Mouse (Mus musculus) intestine, embryonic 15.5 days (tissue): ENCODE results near the gene Eef1akmt2. TPM values are rescaled to one million over a fixed set of nuclear protein-coding genes. Genes with fewer than 3 reads are reported as not detected.

ENCODE experiments used
- ATAC-seq: fragments of 200-750 bp; cut with Nextera tagmentation; 2 replicates; pipeline ENCODE4 v1.8.0; 2017; ENCODE audit warnings: moderate TSS enrichment, moderate library complexity
- H3K27ac ChIP-seq: fragments of 300-500 bp; sonication (generic); 2 replicates; pipeline ENCODE4 v1.5.1; 2015; ENCODE audit warnings: mild to moderate bottlenecking, inconsistent platforms
- H3K27me3 ChIP-seq: fragments of 300-500 bp; sonication (generic); replicated peaks from 2 replicates; pipeline ENCODE4 v1.6.1; 2015; ENCODE audit warnings: inconsistent platforms
- H3K36me3 ChIP-seq: fragments of 300-500 bp; sonication (generic); 2 replicates; pipeline ENCODE4 v1.6.1; 2015; ENCODE audit warnings: inconsistent platforms
- H3K4me1 ChIP-seq: fragments of 300-500 bp; sonication (generic); replicated peaks from 2 replicates; pipeline ENCODE4 v1.6.1; 2015; ENCODE audit warnings: inconsistent platforms
- H3K4me2 ChIP-seq: fragments of 300-500 bp; sonication (generic); replicated peaks from 2 replicates; pipeline ENCODE4 v1.6.1; 2015; ENCODE audit warnings: mild to moderate bottlenecking, inconsistent platforms
- H3K4me3 ChIP-seq: fragments of 300-500 bp; sonication (generic); replicated peaks from 2 replicates; pipeline ENCODE4 v1.5.1; 2015; ENCODE audit warnings: inconsistent platforms
- H3K9ac ChIP-seq: fragments of 300-500 bp; sonication (generic); 2 replicates; pipeline ENCODE4 v1.6.1; 2015; ENCODE audit warnings: inconsistent platforms
- H3K9me3 ChIP-seq: fragments of 300-500 bp; sonication (generic); 2 replicates; pipeline ENCODE4 v1.6.1; 2016; ENCODE audit warnings: inconsistent platforms
- WGBS: fragments of 180-500 bp; shearing (Covaris S2); methylation state at CpG from one replicate; pipeline ENCODE4 v1.1.7; 2015; 5-methylcytosine and 5-hydroxymethylcytosine counted together
- polyA plus RNA-seq: library from polyadenylated mRNA; unstranded; fragments of >200 nt; fragmentation: Nextera tagmentation; extraction: Ambion mirVana; gene quantifications from 2 replicates; pipeline ENCODE4 v1.2.1, GENCODE M21; 2015

Gene Eef1akmt2
- polyA plus RNA-seq, 1 experiment from 2014 or later = 64.4 TPM

GRCm38 (mm10) chr7:132815081-132815480 is 37.4 kb downstream of the Eef1akmt2 start:
- no peaks in the 10 kb centered on the region for H3K9me3 ChIP-seq
- no peak overlapping the region for H3K4me2 ChIP-seq
- peaks cover 15% of the 10 kb centered on the region for H3K4me1 ChIP-seq
- H3K9ac ChIP-seq = no peak overlapping the region
- 67% methylated on average over 5 of the region's 5 CpGs for WGBS
- H3K4me3 ChIP-seq = no peak overlapping the region
- no peak for ATAC-seq
- no peak overlapping the region for H3K27ac ChIP-seq
- no peaks in the 10 kb centered on the region for H3K36me3 ChIP-seq
- H3K27me3 ChIP-seq = no peaks in the 10 kb centered on the region

DNA sequence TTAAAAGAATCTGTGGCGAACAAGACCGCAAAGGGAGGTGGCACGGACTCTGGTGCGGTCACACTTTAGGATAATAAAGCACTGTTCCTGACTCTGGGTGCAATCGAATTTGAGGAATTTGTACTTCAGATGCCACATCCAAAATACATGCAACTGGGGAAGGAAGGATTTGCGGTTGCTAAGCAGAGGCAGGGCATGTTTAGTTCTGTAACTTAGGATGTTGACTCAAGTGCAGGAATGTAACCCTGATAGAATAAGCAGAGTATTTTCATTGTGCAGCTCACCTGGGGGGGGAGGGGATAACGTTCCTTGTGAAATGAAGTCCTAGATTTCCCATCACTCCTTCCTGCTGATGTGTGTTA is 38.4 kb downstream of the Eef1akmt2 start:
- 2% methylated on average over 7 of the region's 7 CpGs for whole genome bisulfite sequencing
- Histone ChIP-seq H3K4me2 (peak overlapping the region; percentile 85), H3K27me3 (no peaks in the 10 kb centered on the region), H3K9ac (peak overlapping the region; percentile 81), H3K36me3 (no peaks in the 10 kb centered on the region), H3K27ac (peak overlapping the region; percentile 88; the same call in 1 of the 2 replicates), H3K9me3 (no peaks in the 10 kb centered on the region), H3K4me3 (peak overlapping the region; percentile 68), H3K4me1 (peaks cover 25% of the 10 kb centered on the region)
- no peak; the same call in 1 of the 2 replicates for ATAC-seq

DNA sequence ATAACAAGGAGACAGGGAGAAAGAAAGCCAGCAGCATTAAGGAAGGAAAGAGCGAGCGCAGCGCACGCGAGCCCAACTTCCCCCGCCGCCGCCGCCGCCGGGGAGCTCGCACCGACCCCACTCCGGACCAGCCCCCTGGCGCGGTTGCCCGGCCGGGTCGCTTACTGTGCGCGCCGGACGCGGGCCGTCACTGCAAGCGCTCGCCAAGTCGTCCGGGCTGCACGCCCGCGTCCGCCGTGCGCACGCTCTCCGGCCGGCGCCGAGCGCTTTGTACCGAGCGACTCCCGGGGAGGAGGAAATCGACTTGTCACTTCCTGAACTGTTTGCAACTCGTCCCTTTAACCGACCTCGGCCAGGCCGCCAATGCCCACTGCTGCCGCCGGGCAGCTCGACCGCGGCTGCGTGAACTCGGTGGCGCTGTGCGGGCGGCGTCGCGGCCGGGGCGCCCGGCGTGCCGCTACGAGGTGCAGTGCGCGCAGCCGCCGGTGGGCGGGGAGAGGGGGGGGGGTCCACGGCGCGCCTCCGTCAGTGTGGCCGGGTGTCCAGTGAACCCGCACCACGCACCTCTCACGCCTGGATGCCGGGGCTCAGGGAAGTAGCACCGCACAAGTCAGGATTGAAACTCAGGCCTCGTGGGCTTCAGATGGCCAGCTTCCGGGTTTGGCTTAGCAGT is 38.9 kb downstream of the Eef1akmt2 start, which contains the start of gene Fam53b:
Fam53b (minus strand) TSS at position 471 of the 673 bp plus-strand sequence.
- Histone ChIP-seq H3K4me3 (peak within 1 kb of the TSS; percentile 68), H3K9ac (peak within 1 kb of the TSS; percentile 81), H3K4me1 (peaks cover 31% of the 10 kb centered on the region), H3K4me2 (peak within 1 kb of the TSS; percentile 85), H3K9me3 (no peaks in the 10 kb centered on the region), H3K27ac (peak within 1 kb of the TSS; percentile 88), H3K36me3 (no peaks in the 10 kb centered on the region), H3K27me3 (no peaks in the 10 kb centered on the region)
- ATAC-seq = peak; percentile 72
- under 1% methylated on average over 84 of the region's 85 CpGs for WGBS

DNA sequence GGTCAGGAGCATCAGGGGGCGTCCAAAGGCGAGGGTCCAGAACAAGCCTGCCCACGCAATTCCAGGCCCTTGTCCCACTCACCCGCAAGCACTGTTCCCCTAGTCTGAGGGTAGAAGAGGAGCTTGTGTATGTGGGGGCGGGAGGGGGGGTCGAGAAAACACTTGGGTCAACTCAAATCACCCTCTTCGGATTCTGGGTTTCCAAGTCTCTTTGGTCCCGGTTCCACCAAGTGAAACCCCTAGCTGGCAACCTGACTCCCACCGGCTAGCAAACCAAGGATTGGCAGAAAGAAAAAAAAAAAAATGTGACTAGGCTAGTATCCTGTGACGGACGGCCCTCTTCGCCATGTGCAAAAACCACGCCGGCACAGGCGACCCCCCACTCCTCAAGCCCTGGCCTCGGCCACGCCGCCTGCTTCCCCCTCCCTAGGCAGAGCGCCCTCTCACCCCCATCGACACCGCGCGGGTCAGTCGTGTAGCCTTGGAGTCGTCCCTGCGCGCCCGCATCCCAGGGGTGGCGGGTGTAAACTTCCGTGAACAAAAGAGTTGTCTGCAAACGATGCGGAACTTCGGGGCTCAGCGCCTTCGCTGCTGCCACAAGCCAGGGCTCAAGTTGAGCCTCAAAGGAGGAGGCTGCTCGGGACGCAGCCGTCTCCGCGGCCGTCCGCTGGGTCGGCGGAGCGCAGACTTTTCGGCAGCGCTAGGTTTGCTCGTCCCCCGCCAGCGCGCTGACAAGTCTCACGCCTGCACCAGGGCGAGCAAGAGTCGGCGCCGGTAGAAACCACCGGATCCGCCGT is 39.7 kb downstream of the Eef1akmt2 start:
- under 1% methylated on average over 59 of the region's 59 CpGs for WGBS
- peak; percentile 35 for ATAC-seq
- Histone ChIP-seq H3K4me2 (peak overlapping the region; percentile 85), H3K27me3 (no peaks in the 10 kb centered on the region), H3K9ac (peak overlapping the region; percentile 81), H3K4me3 (peak overlapping the region; percentile 68), H3K4me1 (peaks cover 36% of the 10 kb centered on the region), H3K36me3 (no peaks in the 10 kb centered on the region), H3K9me3 (no peaks in the 10 kb centered on the region), H3K27ac (peak overlapping the region; percentile 88)

GRCm38 (mm10) chr7:132811716-132812618 is 40.5 kb downstream of the Eef1akmt2 start:
- Histone ChIP-seq H3K27ac (peak overlapping the region; percentile 88; the same call in 1 of the 2 replicates), H3K4me1 (peaks cover 44% of the 10 kb centered on the region), H3K9ac (peak overlapping the region; percentile 81), H3K36me3 (no peaks in the 10 kb centered on the region), H3K9me3 (no peaks in the 10 kb centered on the region), H3K4me3 (peak overlapping the region; percentile 68), H3K4me2 (peak overlapping the region; percentile 85), H3K27me3 (no peaks in the 10 kb centered on the region)
- no peak for ATAC-seq
- 16% methylated on average over 23 of the region's 23 CpGs for WGBS

DNA sequence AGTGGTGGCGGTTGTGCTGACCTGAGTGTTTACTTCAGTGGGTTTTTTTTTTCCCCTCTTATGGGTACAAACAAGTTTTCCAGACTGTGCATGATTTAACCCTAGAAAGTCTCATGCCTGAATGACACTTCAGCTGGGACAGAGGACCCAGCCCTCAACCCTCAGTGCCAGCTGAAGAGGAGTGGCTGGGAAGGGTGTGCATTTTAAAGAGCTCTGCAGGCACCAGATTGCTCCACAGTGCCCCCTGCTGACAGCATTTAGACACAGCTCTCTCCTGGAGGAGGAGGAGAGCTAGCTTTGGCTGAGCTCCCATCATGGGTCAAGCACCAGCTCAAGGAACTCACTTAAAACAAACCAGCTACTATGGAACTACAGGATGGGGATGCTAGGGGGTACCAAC is 41.6 kb downstream of the Eef1akmt2 start:
- peak; percentile 41 for ATAC-seq
- Histone ChIP-seq H3K4me2 (peak overlapping the region; percentile 85; the same call in 1 of the 2 replicates), H3K36me3 (no peaks in the 10 kb centered on the region), H3K4me1 (peaks cover 54% of the 10 kb centered on the region), H3K4me3 (no peak overlapping the region), H3K9me3 (no peaks in the 10 kb centered on the region), H3K27me3 (no peaks in the 10 kb centered on the region), H3K27ac (0 out of 2 replicates have a peak overlapping the region, but pooled peaks have one; percentile 49), H3K9ac (no peak overlapping the region)
- 60% methylated on average over 1 of the region's 1 CpGs for WGBS

DNA sequence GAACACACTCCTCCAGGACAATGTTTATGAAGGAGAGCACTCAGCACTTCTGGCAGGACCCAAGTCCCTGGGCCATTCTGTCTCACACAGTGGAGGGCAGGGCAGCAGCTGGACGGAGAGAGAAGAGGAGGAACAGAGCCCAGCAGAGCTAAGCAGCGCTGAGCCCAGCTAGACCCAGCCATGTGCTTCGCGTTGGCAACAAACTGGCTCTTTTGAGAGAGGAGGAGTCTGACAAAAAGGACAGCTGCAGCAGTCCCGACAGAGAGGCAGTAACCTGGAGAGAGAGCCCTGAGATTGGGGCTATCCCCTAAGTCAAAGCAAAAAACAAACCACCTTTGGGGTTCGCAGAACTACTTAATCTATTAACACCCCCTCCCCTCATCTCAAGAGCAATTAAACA is 42.1 kb downstream of the Eef1akmt2 start:
- peaks cover 60% of the 10 kb centered on the region for H3K4me1 ChIP-seq
- H3K4me2 ChIP-seq = peak overlapping the region; percentile 85
- no peaks in the 10 kb centered on the region for H3K36me3 ChIP-seq
- 32% methylated on average over 6 of the region's 6 CpGs for WGBS
- no peak for ATAC-seq
- no peaks in the 10 kb centered on the region for H3K9me3 ChIP-seq
- H3K9ac ChIP-seq = peak overlapping the region; percentile 11; the same call in 1 of the 2 replicates
- H3K4me3 ChIP-seq = no peak overlapping the region
- no peaks in the 10 kb centered on the region for H3K27me3 ChIP-seq
- peak overlapping the region; percentile 49 for H3K27ac ChIP-seq

- no peak overlapping the region for H3K9ac ChIP-seq
Measured at GRCm38 (mm10) chr7:132809721-132810120, 42.8 kb downstream of the Eef1akmt2 start.

DNA sequence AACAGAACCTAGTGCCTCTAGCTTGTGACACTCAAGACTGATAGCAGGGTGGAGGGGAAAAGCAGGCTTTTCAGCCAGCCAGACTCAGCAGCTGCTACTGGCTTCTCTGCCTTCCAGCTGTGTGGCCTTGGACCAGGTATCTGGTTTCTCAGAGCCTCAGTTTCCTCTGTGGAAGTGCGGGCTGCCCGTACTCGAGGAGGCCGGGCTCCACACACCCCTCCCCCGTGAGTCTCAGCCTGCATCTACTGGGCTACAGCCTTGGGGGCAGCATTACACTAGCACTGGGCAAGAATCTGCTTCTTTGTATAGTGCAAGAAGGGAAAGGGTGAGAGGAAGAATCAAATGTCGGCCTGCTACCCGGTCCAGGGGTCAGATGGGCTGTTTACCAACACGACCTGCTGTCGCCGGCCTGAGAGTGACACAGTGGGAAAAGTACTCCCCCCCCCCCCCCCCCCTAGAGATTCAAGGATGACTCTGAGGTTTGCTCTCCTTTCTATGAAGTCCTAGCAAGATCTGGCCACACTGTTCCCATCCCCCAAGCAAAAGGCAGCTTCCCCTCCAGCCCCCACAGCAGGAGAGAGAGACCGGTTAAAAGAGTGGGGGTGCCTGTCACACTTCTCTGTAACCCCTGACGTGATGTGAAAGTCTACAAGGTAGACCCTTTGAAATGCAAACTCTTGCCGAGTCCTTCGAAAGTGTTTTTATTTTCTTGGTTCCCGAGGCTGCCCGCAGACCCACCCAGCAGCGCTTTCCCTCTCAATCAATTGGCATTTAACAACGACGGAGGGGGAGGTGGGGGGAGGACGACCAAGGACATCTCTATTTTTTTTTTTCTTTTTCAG is 43.4 kb downstream of the Eef1akmt2 start:
- Histone ChIP-seq H3K4me2 (peak overlapping the region; percentile 42), H3K4me3 (no peak overlapping the region), H3K27ac (peak overlapping the region; percentile 89), H3K27me3 (no peaks in the 10 kb centered on the region), H3K9me3 (no peaks in the 10 kb centered on the region), H3K4me1 (peaks cover 67% of the 10 kb centered on the region), H3K9ac (no peak overlapping the region; the same call in 1 of the 2 replicates), H3K36me3 (no peaks in the 10 kb centered on the region)
- 15% methylated on average over 20 of the region's 20 CpGs for WGBS
- ATAC-seq = peak; percentile 16; the same call in 1 of the 2 replicates

More at GRCm38 (mm10) chr7:132809721-132810120, 42.8 kb downstream of the Eef1akmt2 start:
- Histone ChIP-seq H3K36me3 (no peaks in the 10 kb centered on the region), H3K4me1 (peaks cover 64% of the 10 kb centered on the region), H3K27me3 (no peaks in the 10 kb centered on the region), H3K27ac (peak overlapping the region; percentile 89; the same call in 1 of the 2 replicates), H3K4me2 (peak overlapping the region; percentile 42; the same call in 1 of the 2 replicates), H3K9me3 (no peaks in the 10 kb centered on the region), H3K4me3 (no peak overlapping the region)
- WGBS = 39% methylated on average over 6 of the region's 6 CpGs
- no peak for ATAC-seq

GRCm38 (mm10) chr7:132808051-132808796 is 44.2 kb downstream of the Eef1akmt2 start:
- WGBS = 35% methylated on average over 7 of the region's 7 CpGs
- ATAC-seq = no peak
- H3K27me3 ChIP-seq = no peaks in the 10 kb centered on the region
- H3K9ac ChIP-seq = no peak overlapping the region
- peak overlapping the region; percentile 42; the same call in 1 of the 2 replicates for H3K4me2 ChIP-seq
- peak overlapping the region; percentile 89 for H3K27ac ChIP-seq
- H3K4me3 ChIP-seq = no peak overlapping the region
- H3K36me3 ChIP-seq = no peaks in the 10 kb centered on the region
- H3K4me1 ChIP-seq = peaks cover 76% of the 10 kb centered on the region
- H3K9me3 ChIP-seq = no peaks in the 10 kb centered on the region
